Mouse (Mus musculus) ES-Bruce4 (cell line): ENCODE results near the gene Slc9a9.

Source experiments
- CTCF ChIP-seq: IDR thresholded peaks from one replicate; pipeline ENCODE4 v1.8.1; 2011; ENCODE audit warnings: low read depth, low read length
- POLR2A ChIP-seq: IDR thresholded peaks from one replicate; pipeline ENCODE4 v1.8.1; 2011; ENCODE audit warnings: low read length; ENCODE audit not compliant: insufficient read depth

DNA sequence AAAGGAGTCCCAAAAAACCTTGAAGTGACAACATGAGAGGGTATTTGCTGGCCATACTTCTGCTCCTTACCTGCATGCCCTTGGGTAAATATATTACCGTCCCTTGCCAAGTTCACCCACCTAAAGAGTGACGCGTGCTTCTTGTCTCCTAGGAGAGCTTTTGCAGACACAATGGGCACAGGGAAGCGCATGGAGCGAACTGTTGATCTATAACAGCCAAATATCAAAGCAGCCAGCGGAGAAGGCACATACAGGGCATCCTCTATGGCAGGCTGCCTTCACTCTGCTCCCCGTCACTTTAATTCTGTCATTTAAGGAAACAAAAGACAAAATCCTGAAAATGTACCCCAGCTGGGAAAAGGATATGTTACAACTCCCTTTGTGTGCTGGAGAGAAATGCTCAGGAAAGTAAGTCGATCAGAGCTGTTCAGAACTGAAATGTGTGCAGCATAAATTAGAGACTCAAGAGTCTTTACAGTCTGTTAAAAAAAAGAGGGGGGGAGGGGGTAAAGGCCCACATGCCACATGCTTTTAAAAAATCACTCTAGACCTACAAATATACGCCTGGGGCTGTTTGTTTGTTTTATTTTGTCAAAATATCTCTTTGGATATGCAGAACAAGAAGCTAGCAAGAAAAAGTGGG is 594.3 kb downstream of the Slc9a9 start:
- TF ChIP-seq CTCF (no peak), POLR2A (no peak)
